Mouse (Mus musculus) myocyte (in vitro differentiated cells): ENCODE measurements around the gene Prkn. TPM values are rescaled to one million over a fixed set of nuclear protein-coding genes. Genes with fewer than 3 reads are reported as not detected.
A peak's percentile ranks its signal among the peaks of the same experiment; 100 is the strongest.

Source experiments
- H3K27me3 ChIP-seq: one replicate; pipeline ENCODE4 v1.6.1; 2011; ENCODE audit not compliant: control insufficient read depth, insufficient read depth, insufficient read length
- H3K36me3 ChIP-seq: one replicate; pipeline ENCODE4 v1.6.1; 2011; ENCODE audit not compliant: control insufficient read depth, insufficient read depth
- H3K4me2 ChIP-seq: one replicate; pipeline ENCODE4 v1.6.1; 2011; ENCODE audit warnings: low read depth, control low read depth
- H3K4me3 ChIP-seq: one replicate; pipeline ENCODE4 v1.5.1; 2011; ENCODE audit warnings: mild to moderate bottlenecking, control low read depth, moderate library complexity
- H3K79me2 ChIP-seq: one replicate; pipeline ENCODE4 v1.6.1; 2011; ENCODE audit not compliant: control insufficient read depth, insufficient read depth
- H3ac ChIP-seq: one replicate; pipeline ENCODE4 v1.6.1; 2011; ENCODE audit not compliant: control insufficient read depth, insufficient read length
- CEBPB ChIP-seq: IDR thresholded peaks from 2 replicates; pipeline ENCODE4 v1.6.1; 2011; ENCODE audit warnings: mild to moderate bottlenecking, moderate library complexity; ENCODE audit not compliant: poor library complexity, insufficient read depth, severe bottlenecking
- E2F4 ChIP-seq: IDR thresholded peaks from one replicate; pipeline ENCODE4 v1.6.1; 2011; ENCODE audit warnings: mild to moderate bottlenecking, control low read depth, moderate library complexity; ENCODE audit not compliant: insufficient read depth
- MAX ChIP-seq: IDR thresholded peaks from one replicate; pipeline ENCODE4 v1.6.1; 2011; ENCODE audit warnings: low read depth, mild to moderate bottlenecking, control low read depth
- MYOD1 ChIP-seq, 3 experiments: IDR thresholded peaks; one replicate each; pipeline ENCODE4 v1.6.1; 2011; ENCODE audit warnings: control low read depth in 2 of 3, low read depth in 2 of 3, mild to moderate bottlenecking in 2 of 3, moderate library complexity in 1 of 3; ENCODE audit not compliant: insufficient read length in 2 of 3, control insufficient read depth in 1 of 3
- MYOG ChIP-seq, 3 experiments: IDR thresholded peaks; one replicate each; pipeline ENCODE4 v1.6.1; 2011; ENCODE audit warnings: control low read depth in 2 of 3, low read depth in 2 of 3, mild to moderate bottlenecking in 2 of 3; ENCODE audit not compliant: insufficient read length in 2 of 3, control insufficient read depth in 1 of 3, insufficient read depth in 1 of 3
- POLR2A ChIP-seq: IDR thresholded peaks from one replicate; pipeline ENCODE4 v1.6.1; 2011; ENCODE audit warnings: low read depth, mild to moderate bottlenecking, control low read depth, moderate library complexity; ENCODE audit not compliant: insufficient read length
- POLR2AphosphoS2 ChIP-seq: IDR thresholded peaks from one replicate; pipeline ENCODE4 v1.6.1; 2011; ENCODE audit warnings: low read depth, control low read depth; ENCODE audit not compliant: insufficient read length
- REST ChIP-seq: IDR thresholded peaks from one replicate; pipeline ENCODE4 v1.6.1; 2011; ENCODE audit warnings: mild to moderate bottlenecking, control low read depth, moderate library complexity; ENCODE audit not compliant: insufficient read depth, insufficient read length
- SRF ChIP-seq: IDR thresholded peaks from one replicate; pipeline ENCODE4 v1.6.1; 2011; ENCODE audit warnings: low read depth; ENCODE audit not compliant: control insufficient read depth, insufficient read length
- TCF12 ChIP-seq: IDR thresholded peaks from one replicate; pipeline ENCODE4 v1.6.1; 2011; ENCODE audit warnings: mild to moderate bottlenecking, control low read depth; ENCODE audit not compliant: poor library complexity, insufficient read depth, severe bottlenecking
- TCF3 ChIP-seq: IDR thresholded peaks from one replicate; pipeline ENCODE4 v1.6.1; 2011; ENCODE audit warnings: low read depth, control low read depth; ENCODE audit not compliant: insufficient read length
- USF1 ChIP-seq: IDR thresholded peaks from one replicate; pipeline ENCODE4 v1.6.1; 2011; ENCODE audit warnings: low read depth, mild to moderate bottlenecking, control low read depth, moderate library complexity
- polyA plus RNA-seq: library from polyadenylated mRNA; unstranded; fragments of >200 nt; fragmentation: generic; extraction: Trizol; gene quantifications from one replicate; pipeline ENCODE4 v1.2.1, GENCODE M21; 2012; ENCODE audit warnings: missing spikeins

Prkn gene
- polyA plus RNA-seq, 1 experiment: 0.26 TPM

GRCm38 (mm10) chr17:11093321-11093720, 253.1 kb downstream of the Prkn start:
- H3K79me2 ChIP-seq: no peaks in the 10 kb centered on the region
- TF ChIP-seq MYOD1 (IDR thresholded peaks at IDR 0.05; ENCODE audit: control insufficient read depth in 1 of 3, insufficient read length in 2 of 3, low read depth in 2 of 3) (no peak), POLR2AphosphoS2 (no peak), MYOG (IDR thresholded peaks at IDR 0.05; ENCODE audit: control insufficient read depth in 1 of 3, insufficient read depth in 1 of 3, insufficient read length in 2 of 3, low read depth in 2 of 3) (no peak), TCF3 (no peak)
- H3K4me3 ChIP-seq: no peak overlapping the region

GRCm38 (mm10) chr17:11107007-11107406, 266.8 kb downstream of the Prkn start:
- no peak for TF ChIP-seq POLR2AphosphoS2
- peak in 1 of 3 experiments; percentile 14 for TF ChIP-seq MYOG (IDR thresholded peaks at IDR 0.05; ENCODE audit: control insufficient read depth in 1 of 3, insufficient read depth in 1 of 3, insufficient read length in 2 of 3, low read depth in 2 of 3)
- H3K79me2 ChIP-seq: no peaks in the 10 kb centered on the region
- no peak overlapping the region for H3ac ChIP-seq
- no peak overlapping the region for H3K4me2 ChIP-seq
- H3K4me3 ChIP-seq: no peak overlapping the region
- no peaks in the 10 kb centered on the region for H3K27me3 ChIP-seq
- H3K36me3 ChIP-seq: no peaks in the 10 kb centered on the region

More at GRCm38 (mm10) chr17:11093321-11093720, 253.1 kb downstream of the Prkn start:
- no peaks in the 10 kb centered on the region for H3K36me3 ChIP-seq
- H3K27me3 ChIP-seq: no peaks in the 10 kb centered on the region
- no peak overlapping the region for H3ac ChIP-seq
- no peak overlapping the region for H3K4me2 ChIP-seq

- Histone ChIP-seq H3K4me3 (no peak overlapping the region), H3K79me2 (no peaks in the 10 kb centered on the region), H3K27me3 (no peaks in the 10 kb centered on the region), H3ac (no peak overlapping the region), H3K4me2 (no peak overlapping the region), H3K36me3 (no peaks in the 10 kb centered on the region)
- TF ChIP-seq E2F4 (no peak), POLR2A (no peak), TCF3 (no peak), SRF (no peak), POLR2AphosphoS2 (no peak), MYOG (IDR thresholded peaks at IDR 0.05; ENCODE audit: control insufficient read depth in 1 of 3, insufficient read depth in 1 of 3, insufficient read length in 2 of 3, low read depth in 2 of 3) (no peak), MAX (no peak), USF1 (no peak), CEBPB (no peak), REST (no peak), TCF12 (no peak), MYOD1 (IDR thresholded peaks at IDR 0.05; ENCODE audit: control insufficient read depth in 1 of 3, insufficient read length in 2 of 3, low read depth in 2 of 3) (no peak)
Measured at GRCm38 (mm10) chr17:11107916-11108315, 267.7 kb downstream of the Prkn start.

GRCm38 (mm10) chr17:11117508-11117907, 277.3 kb downstream of the Prkn start:
- Histone ChIP-seq H3K27me3 (peaks cover 6% of the 10 kb centered on the region), H3K4me2 (no peak overlapping the region), H3K79me2 (no peaks in the 10 kb centered on the region), H3ac (no peak overlapping the region), H3K4me3 (no peak overlapping the region), H3K36me3 (no peaks in the 10 kb centered on the region)
- no peak for TF ChIP-seq E2F4
- no peak for TF ChIP-seq MYOD1 (IDR thresholded peaks at IDR 0.05; ENCODE audit: control insufficient read depth in 1 of 3, insufficient read length in 2 of 3, low read depth in 2 of 3)
- TF ChIP-seq USF1: no peak
- TF ChIP-seq SRF: no peak
- no peak for TF ChIP-seq REST
- TF ChIP-seq TCF3: no peak
- TF ChIP-seq TCF12: no peak
- no peak for TF ChIP-seq MYOG (IDR thresholded peaks at IDR 0.05; ENCODE audit: control insufficient read depth in 1 of 3, insufficient read depth in 1 of 3, insufficient read length in 2 of 3, low read depth in 2 of 3)
- no peak for TF ChIP-seq POLR2A
- no peak for TF ChIP-seq MAX
- TF ChIP-seq CEBPB: no peak
- no peak for TF ChIP-seq POLR2AphosphoS2

- no peaks in the 10 kb centered on the region for H3K36me3 ChIP-seq
- H3K4me3 ChIP-seq: no peak overlapping the region
- H3K79me2 ChIP-seq: no peaks in the 10 kb centered on the region
- no peak overlapping the region for H3ac ChIP-seq
- H3K4me2 ChIP-seq: no peak overlapping the region
- no peaks in the 10 kb centered on the region for H3K27me3 ChIP-seq
- TF ChIP-seq TCF12 (no peak), POLR2A (no peak), CEBPB (no peak), MYOD1 (IDR thresholded peaks at IDR 0.05; ENCODE audit: control insufficient read depth in 1 of 3, insufficient read length in 2 of 3, low read depth in 2 of 3) (no peak), POLR2AphosphoS2 (no peak), E2F4 (no peak), MAX (no peak), REST (no peak), MYOG (IDR thresholded peaks at IDR 0.05; ENCODE audit: control insufficient read depth in 1 of 3, insufficient read depth in 1 of 3, insufficient read length in 2 of 3, low read depth in 2 of 3) (no peak), USF1 (no peak), SRF (no peak), TCF3 (no peak)
Measured at GRCm38 (mm10) chr17:11124048-11124447, 283.9 kb downstream of the Prkn start.
